Mouse (Mus musculus): Measurements from ENCODE around the gene Nf1. TPM values are rescaled to one million over a fixed set of nuclear protein-coding genes. Genes with fewer than 3 reads are reported as not detected.
"Not testable (repeated sequence)": the region's sequence is repeated elsewhere in the genome, so short reads cannot be mapped to it uniquely, and the experiment has no call there.

Gene Nf1
- polyA plus RNA-seq, 1 experiment from 2014 or later: 9.6 TPM

DNA sequence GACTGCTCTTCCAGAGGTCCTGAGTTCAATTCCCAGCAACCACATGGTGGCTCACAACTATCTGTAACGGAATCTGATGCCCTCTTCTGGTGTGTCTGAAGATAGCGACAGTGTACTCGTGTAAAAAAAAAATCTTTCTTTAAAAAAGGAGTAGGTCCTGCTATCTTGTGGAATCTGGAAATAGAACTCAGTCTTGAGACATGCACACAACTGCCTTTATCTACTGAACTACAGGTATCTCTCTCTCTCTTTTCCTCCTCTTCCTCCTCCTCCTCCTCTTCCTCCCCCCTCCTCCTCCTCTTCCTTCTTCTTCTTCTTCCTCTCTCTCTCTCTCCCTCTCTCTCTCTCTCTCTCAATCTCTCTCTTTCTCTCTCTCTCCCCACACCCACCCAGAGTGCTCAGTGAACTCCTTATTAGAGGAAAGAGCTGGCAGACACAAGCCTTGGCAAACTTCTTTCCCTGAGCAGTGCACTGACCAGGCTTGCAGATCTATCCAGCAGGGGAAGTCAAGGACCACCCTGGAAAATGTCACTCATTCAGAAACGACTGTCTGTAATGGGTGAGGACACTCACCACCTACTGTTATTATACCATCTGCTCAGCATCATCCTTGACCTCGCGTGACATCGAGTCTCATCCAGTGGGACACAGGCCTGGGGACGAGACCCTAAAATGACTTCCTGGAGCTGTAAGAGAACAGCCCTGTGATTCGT lies 39.6 kb upstream of the Nf1 start:
- WGBS (ENCODE audit: insufficient replicate concordance): 75% methylated on average over 9 of the region's 9 CpGs
- Histone ChIP-seq H3K27ac (ENCODE audit: low read depth, low read length) (no peak overlapping the region), H3K9me3 (replicated peaks; ENCODE audit: control insufficient read depth, low read length) (no peaks in the 10 kb centered on the region), H3K4me2 (no peak overlapping the region), H3K36me3 (ENCODE audit: control insufficient read depth, insufficient read depth, low read length) (no peaks in the 10 kb centered on the region), H3K27me3 (ENCODE audit: control insufficient read depth, insufficient read depth, low read length) (no peaks in the 10 kb centered on the region), H3K9ac (ENCODE audit: low read depth, low read length) (no peak overlapping the region), H3K4me1 (ENCODE audit: control insufficient read depth, insufficient read depth, low read length) (no peaks in the 10 kb centered on the region), H3K4me3 (ENCODE audit: low read depth, low read length) (no peak overlapping the region)
- ATAC-seq (replicated peaks; ENCODE audit: insufficient number of reproducible peaks, low FRiP score, low TSS enrichment): no peak

DNA sequence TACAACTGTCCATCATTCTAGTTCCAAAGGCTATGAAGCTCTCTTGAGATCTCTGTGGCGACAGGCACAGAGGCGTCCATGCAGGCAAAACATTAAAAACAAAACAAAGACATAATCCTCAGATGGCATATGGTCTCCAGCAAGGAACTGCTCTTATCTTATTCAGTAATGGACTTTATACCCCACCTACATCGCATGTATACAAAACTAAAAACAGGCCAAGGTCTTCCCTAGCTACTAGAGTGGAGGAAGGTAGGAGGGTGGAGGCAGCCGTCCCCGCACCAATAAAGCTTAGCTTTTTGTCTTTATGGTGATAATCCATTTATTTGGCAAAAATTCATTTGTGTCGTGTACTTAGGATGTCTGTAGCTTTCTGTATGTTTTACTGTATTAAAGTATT lies 36.4 kb upstream of the Nf1 start:
- peaks cover 18% of the 10 kb centered on the region for H3K4me1 ChIP-seq (ENCODE audit: control insufficient read depth, insufficient read depth, low read length)
- WGBS (ENCODE audit: insufficient replicate concordance): 88% methylated on average over 6 of the region's 6 CpGs
- no peak overlapping the region for H3K9ac ChIP-seq (ENCODE audit: low read depth, low read length)
- H3K4me2 ChIP-seq: no peak overlapping the region
- H3K4me3 ChIP-seq (ENCODE audit: low read depth, low read length): no peak overlapping the region
- no peaks in the 10 kb centered on the region for H3K27me3 ChIP-seq (ENCODE audit: control insufficient read depth, insufficient read depth, low read length)
- H3K36me3 ChIP-seq (ENCODE audit: control insufficient read depth, insufficient read depth, low read length): no peaks in the 10 kb centered on the region
- ATAC-seq (replicated peaks; ENCODE audit: insufficient number of reproducible peaks, low FRiP score, low TSS enrichment): no peak
- H3K27ac ChIP-seq (ENCODE audit: low read depth, low read length): no peak overlapping the region
- H3K9me3 ChIP-seq (replicated peaks; ENCODE audit: control insufficient read depth, low read length): no peaks in the 10 kb centered on the region

DNA sequence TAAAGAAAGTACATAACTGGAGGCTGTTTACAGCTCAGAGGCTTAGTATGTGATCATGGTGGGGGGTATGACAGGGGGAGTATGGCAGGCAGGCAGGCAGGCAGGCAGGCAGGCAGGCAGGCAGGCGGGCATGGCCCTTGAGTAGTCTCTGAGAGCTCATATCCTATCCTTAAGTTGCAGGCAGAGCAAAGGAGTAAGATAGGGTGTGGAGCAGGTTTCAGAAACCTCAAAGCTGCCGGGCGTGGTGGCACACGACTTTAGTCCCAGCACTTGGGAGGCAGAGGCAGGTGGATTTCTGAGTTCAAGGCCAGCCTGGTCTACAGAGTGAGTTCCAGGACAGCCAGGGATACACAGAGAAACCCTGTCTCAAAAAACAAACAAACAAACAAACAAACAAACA lies 35.2 kb upstream of the Nf1 start:
- not testable (repeated sequence) for H3K27me3 ChIP-seq (ENCODE audit: control insufficient read depth, insufficient read depth, low read length); H3K27ac ChIP-seq (ENCODE audit: low read depth, low read length); H3K4me3 ChIP-seq (ENCODE audit: low read depth, low read length); ATAC-seq (replicated peaks; ENCODE audit: insufficient number of reproducible peaks, low FRiP score, low TSS enrichment); H3K4me2 ChIP-seq; H3K9ac ChIP-seq (ENCODE audit: low read depth, low read length); H3K9me3 ChIP-seq (replicated peaks; ENCODE audit: control insufficient read depth, low read length); H3K36me3 ChIP-seq (ENCODE audit: control insufficient read depth, insufficient read depth, low read length)
- 89% methylated on average over 4 of the region's 4 CpGs for WGBS (ENCODE audit: insufficient replicate concordance)
- H3K4me1 ChIP-seq (ENCODE audit: control insufficient read depth, insufficient read depth, low read length): peaks cover 18% of the 10 kb centered on the region

DNA sequence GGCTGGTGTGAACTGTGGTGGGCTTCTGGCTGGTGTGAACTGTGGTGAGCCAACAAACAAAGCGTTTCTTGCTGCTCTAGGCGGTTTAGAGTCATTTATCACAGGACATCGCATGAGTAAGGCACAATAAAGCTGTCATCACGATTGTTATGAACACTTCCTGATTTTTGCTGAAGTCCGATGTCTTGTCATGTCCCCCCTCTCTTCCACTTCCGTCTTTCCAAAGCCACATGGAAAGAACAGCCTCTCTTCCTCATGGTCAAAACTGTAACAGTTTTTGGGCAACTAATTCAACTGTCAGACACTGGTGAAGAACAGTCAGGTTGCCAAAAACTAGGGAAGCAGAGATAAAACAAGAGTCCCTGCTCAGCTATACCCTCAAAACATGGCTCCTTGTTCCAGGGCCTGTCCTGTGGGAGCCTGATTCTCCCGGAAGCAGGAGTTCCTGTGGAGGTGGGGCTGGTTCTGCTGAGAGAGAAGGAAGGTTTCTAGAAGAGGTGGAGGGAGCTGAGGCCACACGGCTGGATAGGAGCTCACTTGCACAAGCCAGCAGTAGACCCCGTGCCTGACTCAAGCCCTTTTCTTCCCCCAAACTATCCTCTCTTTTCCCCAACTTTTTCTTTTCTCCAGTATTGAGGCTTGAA lies 33.7 kb upstream of the Nf1 start:
- Histone ChIP-seq H3K4me3 (ENCODE audit: low read depth, low read length) (no peak overlapping the region), H3K9me3 (replicated peaks; ENCODE audit: control insufficient read depth, low read length) (no peaks in the 10 kb centered on the region), H3K4me2 (no peak overlapping the region), H3K27ac (ENCODE audit: low read depth, low read length) (peak overlapping the region; percentile 70), H3K9ac (ENCODE audit: low read depth, low read length) (no peak overlapping the region), H3K36me3 (ENCODE audit: control insufficient read depth, insufficient read depth, low read length) (no peaks in the 10 kb centered on the region), H3K27me3 (ENCODE audit: control insufficient read depth, insufficient read depth, low read length) (no peaks in the 10 kb centered on the region), H3K4me1 (ENCODE audit: control insufficient read depth, insufficient read depth, low read length) (peaks cover 18% of the 10 kb centered on the region)
- 64% methylated on average over 9 of the region's 9 CpGs for WGBS (ENCODE audit: insufficient replicate concordance)
- ATAC-seq (replicated peaks; ENCODE audit: insufficient number of reproducible peaks, low FRiP score, low TSS enrichment): no peak

DNA sequence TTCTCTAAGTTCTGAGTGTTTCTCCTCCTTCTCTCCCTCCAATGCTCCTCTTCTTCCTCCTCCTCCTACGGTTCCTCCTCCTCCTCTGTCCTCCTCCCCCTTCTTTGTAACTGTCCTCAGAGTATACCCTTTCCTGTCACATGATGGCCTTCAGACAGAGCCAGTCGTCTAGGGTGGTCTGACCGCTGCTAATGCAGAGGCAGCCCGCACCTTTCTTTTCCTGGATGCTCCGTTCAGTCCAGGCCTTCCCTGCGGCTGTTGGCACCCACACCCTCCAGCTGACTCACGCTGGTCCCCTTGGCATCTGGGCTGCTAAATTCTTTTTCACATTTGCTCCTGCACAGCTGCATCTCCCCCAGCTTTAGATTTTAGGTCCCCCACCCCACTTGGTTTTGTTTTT lies 33.0 kb upstream of the Nf1 start:
- no peaks in the 10 kb centered on the region for H3K27me3 ChIP-seq (ENCODE audit: control insufficient read depth, insufficient read depth, low read length)
- H3K9ac ChIP-seq (ENCODE audit: low read depth, low read length): peak overlapping the region; percentile 59; the same call in 1 of the 2 replicates
- 36% methylated on average over 7 of the region's 7 CpGs for WGBS (ENCODE audit: insufficient replicate concordance)
- no peak overlapping the region for H3K4me2 ChIP-seq
- H3K4me3 ChIP-seq (ENCODE audit: low read depth, low read length): no peak overlapping the region
- H3K36me3 ChIP-seq (ENCODE audit: control insufficient read depth, insufficient read depth, low read length): no peaks in the 10 kb centered on the region
- H3K9me3 ChIP-seq (replicated peaks; ENCODE audit: control insufficient read depth, low read length): no peaks in the 10 kb centered on the region
- peak; percentile 31; the same call in 1 of the 2 replicates for ATAC-seq (replicated peaks; ENCODE audit: insufficient number of reproducible peaks, low FRiP score, low TSS enrichment)
- peaks cover 18% of the 10 kb centered on the region for H3K4me1 ChIP-seq (ENCODE audit: control insufficient read depth, insufficient read depth, low read length)
- peak overlapping the region; percentile 70 for H3K27ac ChIP-seq (ENCODE audit: low read depth, low read length)

GRCm38 (mm10) chr11:79306996-79307395 lies 32.5 kb upstream of the Nf1 start:
- Histone ChIP-seq H3K9me3 (replicated peaks; ENCODE audit: control insufficient read depth, low read length) (no peaks in the 10 kb centered on the region), H3K4me1 (ENCODE audit: control insufficient read depth, insufficient read depth, low read length) (peaks cover 18% of the 10 kb centered on the region), H3K36me3 (ENCODE audit: control insufficient read depth, insufficient read depth, low read length) (no peaks in the 10 kb centered on the region), H3K27ac (ENCODE audit: low read depth, low read length) (peak overlapping the region; percentile 70), H3K4me2 (peak overlapping the region; percentile 21), H3K27me3 (ENCODE audit: control insufficient read depth, insufficient read depth, low read length) (no peaks in the 10 kb centered on the region), H3K9ac (ENCODE audit: low read depth, low read length) (peak overlapping the region; percentile 59), H3K4me3 (ENCODE audit: low read depth, low read length) (no peak overlapping the region)
- ATAC-seq (replicated peaks; ENCODE audit: insufficient number of reproducible peaks, low FRiP score, low TSS enrichment): no peak; the same call in 1 of the 2 replicates
- WGBS (ENCODE audit: insufficient replicate concordance): 13% methylated on average over 10 of the region's 10 CpGs

GRCm38 (mm10) chr11:79307560-79308200 lies 31.8 kb upstream of the Nf1 start:
- H3K4me2 ChIP-seq: no peak overlapping the region
- 55% methylated on average over 9 of the region's 9 CpGs for WGBS (ENCODE audit: insufficient replicate concordance)
- H3K36me3 ChIP-seq (ENCODE audit: control insufficient read depth, insufficient read depth, low read length): no peaks in the 10 kb centered on the region
- no peaks in the 10 kb centered on the region for H3K9me3 ChIP-seq (replicated peaks; ENCODE audit: control insufficient read depth, low read length)
- no peak for ATAC-seq (replicated peaks; ENCODE audit: insufficient number of reproducible peaks, low FRiP score, low TSS enrichment)
- H3K4me1 ChIP-seq (ENCODE audit: control insufficient read depth, insufficient read depth, low read length): peaks cover 18% of the 10 kb centered on the region
- H3K27me3 ChIP-seq (ENCODE audit: control insufficient read depth, insufficient read depth, low read length): no peaks in the 10 kb centered on the region
- peak overlapping the region; percentile 22; the same call in 1 of the 2 replicates for H3K9ac ChIP-seq (ENCODE audit: low read depth, low read length)
- no peak overlapping the region for H3K4me3 ChIP-seq (ENCODE audit: low read depth, low read length)
- peak overlapping the region; percentile 70 for H3K27ac ChIP-seq (ENCODE audit: low read depth, low read length)

- H3K4me2 ChIP-seq: no peak overlapping the region
- H3K4me1 ChIP-seq (ENCODE audit: control insufficient read depth, insufficient read depth, low read length): peaks cover 18% of the 10 kb centered on the region
- 64% methylated on average over 5 of the region's 5 CpGs for WGBS (ENCODE audit: insufficient replicate concordance)
These were observed 29.0 kb upstream of the Nf1 start for GRCm38 (mm10) chr11:79310467-79310866.

More at GRCm38 (mm10) chr11:79310467-79310866, 29.0 kb upstream of the Nf1 start:
- H3K9ac ChIP-seq (ENCODE audit: low read depth, low read length): no peak overlapping the region
- no peaks in the 10 kb centered on the region for H3K36me3 ChIP-seq (ENCODE audit: control insufficient read depth, insufficient read depth, low read length)
- no peaks in the 10 kb centered on the region for H3K9me3 ChIP-seq (replicated peaks; ENCODE audit: control insufficient read depth, low read length)
- no peak for ATAC-seq (replicated peaks; ENCODE audit: insufficient number of reproducible peaks, low FRiP score, low TSS enrichment)
- H3K4me3 ChIP-seq (ENCODE audit: low read depth, low read length): no peak overlapping the region
- H3K27ac ChIP-seq (ENCODE audit: low read depth, low read length): no peak overlapping the region
- no peaks in the 10 kb centered on the region for H3K27me3 ChIP-seq (ENCODE audit: control insufficient read depth, insufficient read depth, low read length)

All from heart, embryonic 11.5 days (tissue).